9 mouse cellular contexts compared by ENCODE assay signal in the genomic region with DNA sequence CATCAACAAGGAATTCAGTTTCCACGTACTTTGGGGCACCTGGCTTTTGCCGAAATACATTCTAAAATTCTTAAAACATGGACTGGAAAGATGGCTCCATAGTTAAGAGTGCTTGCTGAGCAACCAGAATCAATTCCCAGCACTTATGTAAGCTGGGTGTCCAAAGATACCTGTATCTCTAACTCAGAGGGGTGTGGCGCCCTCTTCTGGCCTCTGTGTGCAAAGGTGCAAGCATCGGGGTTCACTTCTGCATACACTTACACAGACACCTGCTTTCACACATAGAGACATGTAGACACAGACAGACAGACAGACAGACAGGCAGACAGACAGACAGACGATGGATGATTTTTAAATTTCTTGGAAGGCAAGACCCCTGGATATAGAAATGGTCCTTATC. TPM values are rescaled to one million over a fixed set of nuclear protein-coding genes. Genes with fewer than 3 reads are reported as not detected.
DNase-seq lines count a peak whose midpoint lies in the region; ATAC-seq lines count a peak whose summit lies in the region.
"Had no signal": no experiment of that assay in that cellular context is flagged by ENCODE, and none has a peak within 500 bp of the region (broad histone marks: within the 10 kb centered on the region; RNA-seq: fewer than 3 reads in every experiment).

No protein-coding gene starts in this region.

- H3K36me3 ChIP-seq in hindbrain, embryonic 11.5 days (ENCODE audit: control insufficient read depth, insufficient read depth, low read length): no peaks in the 10 kb centered on the region
- no peaks in the 10 kb centered on the region for H3K36me3 ChIP-seq in hindbrain, embryonic 13.5 days
- no peaks in the 10 kb centered on the region for H3K36me3 ChIP-seq in embryonic facial prominence, embryonic 11.5 days (replicated peaks; ENCODE audit: control insufficient read depth, insufficient read depth, low read depth, low read length)

- no peak for ATAC-seq in hindbrain, embryonic 11.5 days (ENCODE audit: low FRiP score)
- no peak for ATAC-seq in hindbrain, embryonic 13.5 days (ENCODE audit: low FRiP score)
- no peak for ATAC-seq in embryonic facial prominence, embryonic 11.5 days (replicated peaks; ENCODE audit: insufficient number of reproducible peaks, low FRiP score, low TSS enrichment, low read depth)
- ATAC-seq in erythroblast, adult 5-6 weeks (replicated peaks; ENCODE audit: low FRiP score, poor library complexity, severe bottlenecking): no peak

- H3K27me3 ChIP-seq in hindbrain, embryonic 11.5 days (ENCODE audit: control insufficient read depth, insufficient read depth, low read length): no peaks in the 10 kb centered on the region
- no peaks in the 10 kb centered on the region for H3K27me3 ChIP-seq in hindbrain, embryonic 13.5 days
- no peaks in the 10 kb centered on the region for H3K27me3 ChIP-seq in embryonic facial prominence, embryonic 11.5 days (ENCODE audit: control insufficient read depth, insufficient read depth, low read length)

- H3K9me3 ChIP-seq in hindbrain, embryonic 11.5 days (ENCODE audit: control insufficient read depth, low read length): no peaks in the 10 kb centered on the region
- no peaks in the 10 kb centered on the region for H3K9me3 ChIP-seq in hindbrain, embryonic 13.5 days
- no peaks in the 10 kb centered on the region for H3K9me3 ChIP-seq in embryonic facial prominence, embryonic 11.5 days (replicated peaks; ENCODE audit: control insufficient read depth, low read length)

- no peak overlapping the region for H3K27ac ChIP-seq in hindbrain, embryonic 11.5 days (ENCODE audit: low read depth, low read length)
- H3K27ac ChIP-seq in hindbrain, embryonic 13.5 days: no peak overlapping the region
- H3K27ac ChIP-seq in embryonic facial prominence, embryonic 11.5 days (replicated peaks; ENCODE audit: low read depth, low read length): no peak overlapping the region

- intact Hi-C loops in left cerebral cortex, postnatal 14 days (cut with DNase I): loop anchor here (10.0 kb wide), 1 partner anchor 234 kb away; no protein-coding TSS in a partner anchor

- H3K4me3 ChIP-seq in hindbrain, embryonic 11.5 days (ENCODE audit: low read depth, low read length): no peak overlapping the region
- H3K4me3 ChIP-seq in hindbrain, embryonic 13.5 days: no peak overlapping the region
- H3K4me3 ChIP-seq in embryonic facial prominence, embryonic 11.5 days (ENCODE audit: low read depth, low read length): no peak overlapping the region
- H3K4me3 ChIP-seq: myocyte had no signal

- no peak overlapping the region for H3K4me2 ChIP-seq in hindbrain, embryonic 11.5 days (replicated peaks; ENCODE audit: low read depth, low read length)
- H3K4me2 ChIP-seq in hindbrain, embryonic 13.5 days: no peak overlapping the region
- no peak overlapping the region for H3K4me2 ChIP-seq in embryonic facial prominence, embryonic 11.5 days (ENCODE audit: low read depth, low read length)

- DNase-seq in hindbrain, embryonic 11.5 days (ENCODE audit: low spot score): peak; percentile 58
- peak; percentile 66 to 72 for DNase-seq in B cell, adult 2 months
- DNase-seq in adrenal gland, adult 18-20 months (ENCODE audit: low spot score in 2 of 2): peak; percentile 49 to 59
- peak; percentile 61 for DNase-seq in embryonic facial prominence, embryonic 11.5 days (ENCODE audit: low spot score)
- DNase-seq in left cerebral cortex, postnatal 14 days (ENCODE audit: low spot score in 2 of 2): peak; percentile 49 to 57
- peak; percentile 47 for DNase-seq in right cerebral cortex, postnatal 4 days

- no peak overlapping the region for H3K9ac ChIP-seq in hindbrain, embryonic 11.5 days (ENCODE audit: low read depth, low read length)
- no peak overlapping the region for H3K9ac ChIP-seq in hindbrain, embryonic 13.5 days
- H3K9ac ChIP-seq in embryonic facial prominence, embryonic 11.5 days (replicated peaks; ENCODE audit: low read length): no peak overlapping the region

- H3K4me1 ChIP-seq in hindbrain, embryonic 11.5 days (replicated peaks; ENCODE audit: control insufficient read depth, insufficient read depth, low read length): 0 out of 2 replicates have a peak, but pooled peaks cover 3% of the 10 kb centered on the region
- H3K4me1 ChIP-seq in hindbrain, embryonic 13.5 days (replicated peaks): no peaks in the 10 kb centered on the region; the same call in 1 of the 2 replicates
- no peaks in the 10 kb centered on the region for H3K4me1 ChIP-seq in embryonic facial prominence, embryonic 11.5 days (ENCODE audit: control insufficient read depth, insufficient read depth, low read length)

- 46% methylated on average over 5 of the region's 5 CpGs for WGBS in hindbrain, embryonic 11.5 days
- WGBS in hindbrain, embryonic 13.5 days: 46% methylated on average over 5 of the region's 5 CpGs
- WGBS in embryonic facial prominence, embryonic 11.5 days: 47% methylated on average over 5 of the region's 5 CpGs

RNA-seq across cellular contexts. Expression of a gene that starts 25.3 kb away (rescaled TPM):
- polyA plus RNA-seq in hindbrain, embryonic 11.5 days (2014; fragmentation: Nextera tagmentation; extraction: Ambion mirVana): 34.7 and 34.8 TPM in 2 replicates
- 58.3 and 60.5 TPM in 2 replicates for polyA plus RNA-seq in hindbrain, embryonic 13.5 days (2015; fragmentation: Nextera tagmentation; extraction: Ambion mirVana)
- 10 to 100 TPM; 46.8 to 66.4 TPM for total RNA-seq in adrenal gland, adult 18-20 months (2021)
- 32.0 and 34.3 TPM in 2 replicates for polyA plus RNA-seq in embryonic facial prominence, embryonic 11.5 days (2014; fragmentation: Nextera tagmentation; extraction: Ambion mirVana)
- total RNA-seq in left cerebral cortex, postnatal 14 days (2021): 100 to 1,000 TPM; 134 to 140 TPM
- not detected in 2 replicates for total RNA-seq in erythroblast, adult 5-6 weeks (2015; ENCODE audit: low replicate concordance)
- 0.43 TPM in 1 of 2 replicates, not detected in the other for total RNA-seq in erythroblast, adult 5-6 weeks (2017; ENCODE audit: low replicate concordance)

RNA-seq across cellular contexts. Expression of a gene that starts 49.0 kb away (rescaled TPM):
- polyA plus RNA-seq in hindbrain, embryonic 11.5 days (2014; fragmentation: Nextera tagmentation; extraction: Ambion mirVana): 0.34 and 0.61 TPM in 2 replicates
- polyA plus RNA-seq in hindbrain, embryonic 13.5 days (2015; fragmentation: Nextera tagmentation; extraction: Ambion mirVana): 0.36 and 0.42 TPM in 2 replicates
- 1 to 10 TPM; 5.1 to 5.7 TPM for total RNA-seq in adrenal gland, adult 18-20 months (2021)
- polyA plus RNA-seq in embryonic facial prominence, embryonic 11.5 days (2014; fragmentation: Nextera tagmentation; extraction: Ambion mirVana): 0.85 and 1.0 TPM in 2 replicates
- total RNA-seq in left cerebral cortex, postnatal 14 days (2021): 1 to 10 TPM; 1.9 to 4.0 TPM
- total RNA-seq in erythroblast, adult 5-6 weeks (2015; ENCODE audit: low replicate concordance): not detected in 2 replicates
- total RNA-seq in erythroblast, adult 5-6 weeks (2017; ENCODE audit: low replicate concordance): not detected in 2 replicates

Comparison
In these comparisons a context has a peak if more than half of its experiments do, and no peak if none do; other contexts are left out.
1. RNA of a gene that starts 25.3 kb away (total RNA-seq): 134 to 140 TPM in left cerebral cortex, postnatal 14 days and 46.8 to 66.4 TPM in adrenal gland, adult 18-20 months; 0.43 TPM in erythroblast, adult 5-6 weeks; every median in the first group is over 10 times any median in the second.
2. Peak in every context shown above with its lines, with median percentiles within 50 percentile points of each other: DNase-seq.